Mouse (Mus musculus): ENCODE data around the gene Ddx31. TPM values are rescaled to one million over a fixed set of nuclear protein-coding genes. Genes with fewer than 3 reads are reported as not detected.

Gene Ddx31
- total RNA-seq, 4 experiments from 2014 or later: 6.0 to 13.3 (median 11.1) TPM

DNA sequence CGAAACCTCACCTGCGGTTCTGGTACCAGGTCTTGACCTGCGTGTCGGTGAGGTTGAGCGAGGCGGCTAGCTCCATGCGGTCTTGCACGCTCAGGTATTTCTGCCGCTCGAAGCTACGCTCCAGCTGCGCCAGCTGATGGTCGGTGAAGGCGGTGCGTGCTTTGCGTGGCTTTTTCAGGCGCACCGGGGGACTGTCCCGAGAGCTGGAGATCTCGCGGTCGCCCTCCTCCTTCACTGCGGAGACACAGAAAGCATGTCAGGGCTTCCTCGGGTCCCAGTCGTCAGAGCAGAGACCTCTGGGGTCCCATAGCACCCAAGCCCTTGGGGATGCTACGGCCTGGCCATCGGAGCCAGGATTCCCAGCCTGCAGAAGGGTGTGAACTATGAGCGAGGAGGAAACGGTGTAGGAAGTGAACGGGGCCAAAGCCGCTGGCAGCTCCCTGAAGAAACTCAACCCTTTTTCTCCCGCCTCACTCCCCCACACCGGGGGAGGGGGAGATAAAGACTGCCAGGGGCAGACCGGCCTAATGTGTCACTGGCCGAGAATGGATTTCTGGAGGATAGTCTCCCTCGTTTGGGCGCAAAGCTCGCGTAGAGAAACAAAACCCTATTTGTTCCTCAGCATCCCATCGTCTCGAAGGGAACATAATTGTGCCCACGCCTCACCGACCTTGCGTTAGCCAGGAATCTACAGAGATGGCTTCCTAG, 71.3 kb downstream of the Ddx31 start:
- DNase-seq (ENCODE audit: low spot score in 2 of 2): no peak

- no peak for DNase-seq (ENCODE audit: low spot score in 2 of 2)
Measured at GRCm38 (mm10) chr2:28912039-28912700, 72.0 kb downstream of the Ddx31 start.

GRCm38 (mm10) chr2:28912961-28913360, 72.8 kb downstream of the Ddx31 start:
- DNase-seq (ENCODE audit: low spot score in 2 of 2): no peak

- no peak for DNase-seq (ENCODE audit: low spot score in 2 of 2)
Measured at GRCm38 (mm10) chr2:28914121-28914520, 73.9 kb downstream of the Ddx31 start.

DNA sequence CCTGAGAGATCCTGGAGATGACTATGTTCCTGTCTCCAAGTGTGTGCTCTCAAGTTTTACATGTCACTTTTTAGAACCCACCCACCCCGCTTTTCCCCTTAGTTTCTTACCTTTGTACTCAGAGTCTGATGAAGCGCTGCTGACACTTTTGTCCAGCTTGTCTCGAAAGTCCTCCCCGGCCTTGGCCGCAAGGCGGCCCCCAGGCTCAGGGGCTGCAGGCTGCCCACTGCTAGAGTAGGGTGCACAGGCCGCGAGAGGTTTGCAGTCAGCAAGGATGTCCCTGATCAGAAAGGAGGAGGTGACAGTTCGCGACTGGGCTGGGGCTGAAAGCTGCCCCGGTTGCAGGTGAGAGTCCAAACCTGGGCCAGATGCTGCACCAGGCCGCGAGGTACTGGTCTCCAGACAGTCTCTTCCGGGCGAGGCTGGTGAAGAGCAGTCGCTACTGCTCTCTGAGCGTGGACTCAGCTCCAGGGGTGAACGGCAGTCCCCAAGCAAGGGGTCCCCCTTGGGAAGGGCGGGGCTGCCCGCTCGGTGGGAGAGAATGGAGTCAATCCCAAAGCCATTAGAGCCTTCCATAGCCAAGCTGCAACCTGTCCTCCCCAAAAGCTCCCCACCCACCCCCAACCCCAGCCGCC, 75.0 kb downstream of the Ddx31 start:
- no peak for DNase-seq (ENCODE audit: low spot score in 2 of 2)

- DNase-seq (ENCODE audit: low spot score in 2 of 2): no peak
Measured at GRCm38 (mm10) chr2:28915768-28916512, 75.7 kb downstream of the Ddx31 start.

DNA sequence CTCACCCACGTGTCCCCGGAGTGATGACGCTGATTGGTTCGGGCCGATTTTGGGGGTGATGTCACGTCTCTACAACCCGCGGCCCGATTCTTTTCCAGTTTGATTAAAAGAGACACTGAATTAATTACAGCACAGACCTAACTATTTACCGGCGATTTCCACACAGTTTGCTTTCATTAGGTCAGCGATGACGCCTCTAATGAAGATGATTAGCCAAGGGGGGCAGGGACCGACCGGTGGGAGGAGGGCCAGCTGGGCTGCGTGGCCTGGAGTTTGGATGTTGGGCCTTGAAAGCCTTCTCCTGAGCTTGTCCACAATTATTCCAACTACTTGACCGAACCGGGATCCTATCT, 76.3 kb downstream of the Ddx31 start, which contains the start of gene Barhl1:
Barhl1 (minus strand) TSS at position 156 of the 353 bp plus-strand sequence.
- DNase-seq (ENCODE audit: low spot score in 2 of 2): no peak

GRCm38 (mm10) chr2:28917156-28917517, 76.9 kb downstream of the Ddx31 start:
- DNase-seq (ENCODE audit: low spot score in 2 of 2): no peak

GRCm38 (mm10) chr2:28917518-28918361, 77.5 kb downstream of the Ddx31 start:
- DNase-seq (ENCODE audit: low spot score in 2 of 2): no peak

DNA sequence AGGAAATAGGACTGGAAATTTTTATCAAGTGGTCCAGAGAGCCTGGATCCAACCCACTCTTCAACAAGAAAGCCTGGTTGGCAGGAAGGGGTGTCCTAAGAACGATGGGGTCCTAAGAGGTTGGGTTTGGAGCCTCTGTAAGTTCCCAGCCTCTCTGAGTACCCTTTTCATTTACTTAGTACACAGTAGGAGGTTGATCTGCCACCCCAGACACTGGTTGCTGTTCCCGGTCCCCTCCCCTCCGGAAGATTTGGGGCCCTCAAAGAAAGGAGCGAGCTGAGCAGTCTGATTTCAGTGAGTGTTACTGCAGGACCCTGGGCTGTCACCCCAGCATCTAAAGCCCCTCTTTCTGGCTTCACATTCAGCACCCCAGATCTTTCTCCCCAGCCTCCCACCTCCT, 78.8 kb downstream of the Ddx31 start:
- DNase-seq (ENCODE audit: low spot score in 2 of 2): no peak

GRCm38 (mm10) chr2:28923912-28924311, 83.7 kb downstream of the Ddx31 start:
- peak; percentile 38 to 62 for DNase-seq (ENCODE audit: low spot score in 2 of 2)

DNA sequence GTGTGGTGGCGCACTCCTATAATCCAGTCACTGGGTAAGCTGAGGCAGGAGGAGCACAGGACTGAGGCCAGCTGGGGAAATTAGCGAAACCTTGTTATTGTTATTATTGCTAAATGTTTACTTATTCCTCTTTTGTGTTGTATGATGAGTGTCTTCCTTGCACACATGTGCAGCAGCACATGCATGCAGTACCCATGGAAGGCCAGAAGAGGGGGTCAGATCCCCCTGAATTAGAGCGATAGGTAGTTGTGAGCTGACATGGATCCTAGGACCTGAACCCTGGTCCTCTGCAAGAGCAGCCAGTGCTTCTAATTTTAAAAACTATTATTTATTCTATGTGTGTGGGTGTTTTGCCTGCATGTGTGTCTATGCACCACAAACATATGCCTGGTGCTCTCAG, 90.4 kb downstream of the Ddx31 start:
- no peak for DNase-seq (ENCODE audit: low spot score in 2 of 2)

DNA sequence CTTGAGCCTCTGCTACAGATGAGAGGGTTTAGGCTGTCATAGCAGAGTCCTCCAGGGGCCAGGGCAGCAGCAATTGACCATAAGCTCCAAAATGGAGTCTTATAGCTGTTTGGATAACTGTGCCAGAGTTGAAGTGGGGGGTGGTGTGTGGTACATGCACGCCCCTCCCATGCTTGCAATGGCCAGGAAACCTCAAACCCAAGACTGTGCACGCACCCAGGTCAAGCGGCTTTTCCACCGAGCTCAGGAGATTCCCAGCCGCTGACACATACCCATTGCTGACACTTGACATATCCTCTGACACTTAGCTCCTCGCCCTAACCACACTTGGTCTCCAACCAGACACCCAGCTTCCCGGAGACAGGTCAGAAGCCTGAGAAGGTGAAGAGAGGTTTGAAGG, 98.8 kb downstream of the Ddx31 start:
- no peak for DNase-seq (ENCODE audit: low spot score in 2 of 2)

DNA sequence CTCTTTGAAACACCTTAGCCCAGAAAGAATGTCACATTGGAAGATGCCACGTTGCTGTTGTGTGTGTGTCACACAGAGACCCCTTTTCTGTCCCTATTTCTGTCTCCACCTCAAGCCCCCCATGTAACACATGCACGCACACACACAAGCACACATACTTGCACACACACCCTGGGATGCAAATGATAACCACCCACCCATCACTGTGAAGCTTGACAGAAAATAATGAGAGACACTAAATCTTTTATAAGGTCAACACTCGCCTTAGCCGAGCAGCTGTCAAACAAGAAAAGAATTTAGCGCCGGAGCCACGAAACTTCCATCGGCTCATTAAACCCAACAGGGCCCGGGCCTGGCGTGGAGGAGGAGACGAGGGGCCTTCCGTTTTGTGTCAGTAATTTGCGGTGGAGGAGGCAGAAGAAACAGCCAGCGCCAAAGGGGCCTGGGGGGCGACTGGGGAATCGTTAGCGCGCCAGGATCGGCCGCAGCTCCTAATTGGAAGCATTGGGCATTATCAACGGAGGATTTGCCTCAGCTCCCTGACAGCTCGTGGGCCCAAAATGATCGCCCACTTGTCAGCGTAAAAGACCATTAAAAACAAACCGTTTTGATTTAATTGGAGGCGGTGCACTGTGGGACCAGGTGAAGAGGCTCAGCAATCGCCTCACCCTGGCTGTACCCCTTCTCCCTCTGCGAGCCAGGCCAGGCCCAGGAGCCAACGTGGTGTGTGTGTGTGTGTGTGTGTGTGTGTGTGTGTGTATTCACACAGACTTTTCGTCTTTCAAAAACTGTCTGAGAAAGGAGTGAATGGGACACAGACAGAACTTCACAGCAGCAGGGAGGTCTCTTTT, 103.7 kb downstream of the Ddx31 start:
- no peak for DNase-seq (ENCODE audit: low spot score in 2 of 2)

DNA sequence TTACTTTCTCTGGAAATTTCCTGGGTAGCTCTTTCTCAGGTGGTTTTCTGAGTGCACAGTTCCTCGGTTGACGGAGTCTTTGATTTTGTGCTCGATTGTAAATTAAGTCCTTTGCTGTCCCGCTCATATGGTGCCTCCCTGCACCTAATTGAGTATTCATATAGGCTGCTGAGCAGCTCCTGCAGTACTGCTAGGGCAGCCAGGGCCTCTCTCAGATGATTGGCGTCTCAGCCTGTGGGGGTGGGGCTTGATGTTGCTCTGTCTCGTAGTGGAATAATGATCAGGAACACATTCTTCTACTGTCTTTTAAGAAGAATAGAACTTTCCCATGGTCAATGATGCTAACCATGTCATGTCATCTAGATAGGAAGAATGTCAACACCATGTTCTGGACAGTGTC, 105.2 kb downstream of the Ddx31 start:
- DNase-seq (ENCODE audit: low spot score in 2 of 2): no peak

DNA sequence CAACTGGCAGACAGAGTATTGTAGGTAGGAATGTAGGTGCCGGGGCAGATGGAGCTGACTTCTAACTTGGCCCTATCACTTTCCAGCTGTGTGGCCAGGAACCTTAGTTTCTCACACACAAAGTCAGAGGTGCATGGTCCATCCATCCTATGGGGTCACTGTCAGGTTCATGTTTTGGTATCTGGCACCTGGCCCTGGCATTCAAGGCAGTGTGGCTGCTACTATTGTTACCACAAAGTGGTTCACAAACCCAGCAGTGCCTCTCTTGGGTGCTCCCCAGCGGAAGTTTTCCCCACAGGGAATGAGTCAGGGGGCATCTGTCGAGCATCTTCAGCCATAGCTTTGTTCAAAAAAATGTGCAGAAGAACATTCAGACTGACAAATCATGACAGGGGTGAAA, 106.1 kb downstream of the Ddx31 start:
- no peak for DNase-seq (ENCODE audit: low spot score in 2 of 2)

DNA sequence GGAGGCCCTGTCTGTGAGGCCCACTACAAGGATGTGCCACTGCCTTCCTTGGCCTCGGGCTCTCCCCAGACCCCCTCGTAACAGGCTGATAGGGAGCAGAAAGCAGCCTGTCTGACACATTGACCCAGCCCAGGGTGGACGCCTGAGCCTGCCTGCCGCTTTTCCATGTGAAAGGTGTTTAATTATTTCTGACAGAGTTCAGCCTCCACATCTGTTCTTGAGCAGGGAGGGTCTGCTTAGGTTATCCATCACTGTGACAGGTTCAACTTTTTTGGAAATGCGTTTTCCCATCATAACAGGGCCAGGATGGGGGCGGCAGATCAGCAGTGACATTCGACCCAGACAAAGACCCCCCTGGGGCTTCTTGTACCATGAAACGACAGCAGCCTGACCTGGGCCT, 112.8 kb downstream of the Ddx31 start:
- no peak for DNase-seq (ENCODE audit: low spot score in 2 of 2)

DNA sequence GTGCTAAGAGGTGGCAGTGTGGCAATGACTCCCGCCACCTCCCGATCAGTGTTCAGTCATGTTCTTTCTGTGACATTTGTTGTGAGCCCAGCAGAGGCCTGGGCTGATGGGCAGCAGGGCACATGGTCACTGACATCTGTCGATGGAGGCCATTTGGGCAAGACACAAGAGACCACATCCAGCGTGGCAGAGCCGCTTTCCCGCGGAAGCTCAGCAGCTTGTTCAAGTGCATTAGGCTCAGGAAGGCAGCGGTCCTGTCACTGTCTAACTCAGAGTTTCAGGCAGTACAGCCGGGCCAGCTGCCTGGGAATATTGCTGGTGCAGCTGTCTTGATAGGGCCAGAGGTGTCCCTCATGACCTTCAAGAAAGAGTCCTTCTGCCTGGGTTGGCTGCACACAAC, 114.4 kb downstream of the Ddx31 start:
- no peak for DNase-seq (ENCODE audit: low spot score in 2 of 2)

Data from layer of hippocampus, adult 8-10 months (tissue).